Mouse (Mus musculus) mature B cell (primary cell): ENCODE data around the gene Cd276.
"Not testable (repeated sequence)": the region's sequence is repeated elsewhere in the genome, so short reads cannot be mapped to it uniquely, and the experiment has no call there.

Experiments
- in situ Hi-C: fragments of 300-500 bp; cut with MboI; formaldehyde crosslinking; loops from 2 replicates; pipeline ENCODE4 v1.14.3; 2019

Gene Cd276

GRCm38 (mm10) chr9:58554908-58555684 is at the start of gene Cd276:
Cd276 (minus strand) TSS chr9:58555437.
- in situ Hi-C loops: no loop called here

GRCm38 (mm10) chr9:58595313-58595712 is 40.1 kb upstream of the Cd276 start:
- in situ Hi-C loops: no loop called here

- in situ Hi-C loops: no loop called here
Observed at GRCm38 (mm10) chr9:58588657-58589056, 33.4 kb upstream of the Cd276 start.

GRCm38 (mm10) chr9:58584323-58584722 is 29.1 kb upstream of the Cd276 start:
- in situ Hi-C loops: no loop called here

GRCm38 (mm10) chr9:58583267-58583641 is 28.0 kb upstream of the Cd276 start:
- in situ Hi-C loops: no loop called here

- in situ Hi-C loops: no loop called here
Observed at GRCm38 (mm10) chr9:58582581-58583266, 27.5 kb upstream of the Cd276 start.

- in situ Hi-C loops: no loop called here
Observed at GRCm38 (mm10) chr9:58581958-58582540, 26.8 kb upstream of the Cd276 start, which contains the start of gene Nptn. Nptn (plus strand) TSS chr9:58582240.

- in situ Hi-C loops: no loop called here
Observed at GRCm38 (mm10) chr9:58581283-58581930, 26.2 kb upstream of the Cd276 start.

- in situ Hi-C loops: not testable (repeated sequence)
Observed at GRCm38 (mm10) chr9:58580453-58581195, 25.4 kb upstream of the Cd276 start.

- in situ Hi-C loops: no loop called here
Observed at GRCm38 (mm10) chr9:58578669-58579068, 23.4 kb upstream of the Cd276 start.

GRCm38 (mm10) chr9:58571001-58571400 is 15.8 kb upstream of the Cd276 start:
- in situ Hi-C loops: no loop called here

GRCm38 (mm10) chr9:58567682-58568081 is 12.4 kb upstream of the Cd276 start:
- in situ Hi-C loops: no loop called here

GRCm38 (mm10) chr9:58565945-58566344 is 10.7 kb upstream of the Cd276 start:
- in situ Hi-C loops: not testable (repeated sequence)

- in situ Hi-C loops: no loop called here
Observed at GRCm38 (mm10) chr9:58560211-58560610, 5.0 kb upstream of the Cd276 start.

GRCm38 (mm10) chr9:58557457-58558455 is 2.5 kb upstream of the Cd276 start:
- in situ Hi-C loops: no loop called here

GRCm38 (mm10) chr9:58556627-58557026 is 1.4 kb upstream of the Cd276 start:
- in situ Hi-C loops: no loop called here

- in situ Hi-C loops: no loop called here
Observed at GRCm38 (mm10) chr9:58555685-58556414, 613 bp upstream of the Cd276 start.

- in situ Hi-C loops: no loop called here
Observed at GRCm38 (mm10) chr9:58554056-58554907, 955 bp downstream of the Cd276 start.

- in situ Hi-C loops: no loop called here
Observed at GRCm38 (mm10) chr9:58552083-58552482, 3.2 kb downstream of the Cd276 start.
